Mouse (Mus musculus) spleen, postnatal 0 days (tissue): Measurements from ENCODE around the gene Olfr1417. TPM values are rescaled to one million over a fixed set of nuclear protein-coding genes. Genes with fewer than 3 reads are reported as not detected.

ENCODE experiments used
- polyA plus RNA-seq: library from polyadenylated mRNA; unstranded; fragments of >200 nt; fragmentation: Nextera tagmentation; extraction: Ambion mirVana; gene quantifications from 2 replicates; pipeline ENCODE4 v1.2.1, GENCODE M21; 2015

Olfr1417 gene
- not detected in 2 replicates for polyA plus RNA-seq

GRCm38 (mm10) chr19:11839119-11839518, at the start of gene Olfr1417:
TSS of gene Olfr1417 (minus strand) at chr19:11839219.

GRCm38 (mm10) chr19:11886265-11886664, 47.2 kb upstream of the Olfr1417 start, which contains the start of gene Olfr1420:
TSS of gene Olfr1420 (plus strand) at chr19:11886565.

GRCm38 (mm10) chr19:11875006-11875405, 36.0 kb upstream of the Olfr1417 start, which contains the start of gene Olfr1419:
TSS of gene Olfr1419 (minus strand) at chr19:11875106.

GRCm38 (mm10) chr19:11860966-11861365, 21.9 kb upstream of the Olfr1417 start, which contains the start of gene Olfr1418:
TSS of gene Olfr1418 (minus strand) at chr19:11861066.

GRCm38 (mm10) chr19:11819143-11819700, 19.8 kb downstream of the Olfr1417 start, which contains the start of gene Stx3:
TSS of gene Stx3 (minus strand) at chr19:11819403.

Other genes with a start within 250 kb of the Olfr1417 start
- 7.3 and 9.4 TPM in 2 replicates for gene Ms4a6d, start 234.4 kb downstream of the Olfr1417 start, polyA plus RNA-seq
- gene Ms4a2, start 215.5 kb downstream of the Olfr1417 start, polyA plus RNA-seq: 3.8 and 6.4 TPM in 2 replicates
- 55.4 and 73.6 TPM in 2 replicates for gene Ms4a3, start 198.4 kb downstream of the Olfr1417 start, polyA plus RNA-seq
- 0.32 and 0.40 TPM in 2 replicates for gene Oosp2, start 178.7 kb downstream of the Olfr1417 start, polyA plus RNA-seq
- 0.35 TPM in 1 of 2 replicates, not detected in the other for gene Oosp1, start 148.1 kb downstream of the Olfr1417 start, polyA plus RNA-seq
- gene Oosp3, start 142.2 kb downstream of the Olfr1417 start, polyA plus RNA-seq: not detected in 2 replicates
- gene Gif, start 91.7 kb downstream of the Olfr1417 start, polyA plus RNA-seq: 0.13 TPM in 1 of 2 replicates, not detected in the other
- 39.4 and 45.3 TPM in 2 replicates for gene Mrpl16, start 68.8 kb downstream of the Olfr1417 start, polyA plus RNA-seq
- gene Stx3, start 19.8 kb downstream of the Olfr1417 start, polyA plus RNA-seq: 5.2 and 5.9 TPM in 2 replicates
- not detected in 2 replicates for gene Olfr1418, start 21.8 kb upstream of the Olfr1417 start, polyA plus RNA-seq
- gene Olfr1419, start 35.9 kb upstream of the Olfr1417 start, polyA plus RNA-seq: not detected in 2 replicates
- gene Olfr1420, start 47.3 kb upstream of the Olfr1417 start, polyA plus RNA-seq: 0.11 TPM in 1 of 2 replicates, not detected in the other
- 5.4 and 6.3 TPM in 2 replicates for gene Patl1, start 73.2 kb upstream of the Olfr1417 start, polyA plus RNA-seq
- 4.3 and 4.9 TPM in 2 replicates for gene Osbp, start 126.7 kb upstream of the Olfr1417 start, polyA plus RNA-seq
- not detected in 2 replicates for gene Olfr1423, start 202.1 kb upstream of the Olfr1417 start, polyA plus RNA-seq
- gene Olfr1424, start 223.5 kb upstream of the Olfr1417 start, polyA plus RNA-seq: not detected in 2 replicates
- not detected in 2 replicates for gene Olfr1425, start 238.5 kb upstream of the Olfr1417 start, polyA plus RNA-seq